Mouse (Mus musculus): ENCODE data around the gene H2-T22.

Gene H2-T22

GRCm38 (mm10) chr17:35998545-35999305 is 43.8 kb downstream of the H2-T22 start:
- peak; percentile 21 to 55 for DNase-seq (ENCODE audit: low spot score in 2 of 2)

- peak; percentile 63 to 80 for DNase-seq (ENCODE audit: low spot score in 2 of 2)
These were observed 44.6 kb downstream of the H2-T22 start for GRCm38 (mm10) chr17:35997713-35998510.

GRCm38 (mm10) chr17:35996949-35997348 is 45.6 kb downstream of the H2-T22 start:
- peak; percentile 98 to 99 for DNase-seq (ENCODE audit: low spot score in 2 of 2)

GRCm38 (mm10) chr17:35994879-35995240 is 47.7 kb downstream of the H2-T22 start:
- DNase-seq (ENCODE audit: low spot score in 2 of 2), result peak in 1 of 2 experiments; percentile 28

GRCm38 (mm10) chr17:35994175-35994878 is 48.2 kb downstream of the H2-T22 start:
- DNase-seq (ENCODE audit: low spot score in 2 of 2), result peak; percentile 69 to 84

GRCm38 (mm10) chr17:35993675-35994074 is 48.9 kb downstream of the H2-T22 start:
- peak; percentile 83 to 88 for DNase-seq (ENCODE audit: low spot score in 2 of 2)

- no peak for DNase-seq (ENCODE audit: low spot score in 2 of 2)
These were observed 50.8 kb downstream of the H2-T22 start for GRCm38 (mm10) chr17:35991781-35992180.

Data from spleen, postnatal 10 days (tissue).